Mouse (Mus musculus): ENCODE measurements around the gene Notch1. TPM values are rescaled to one million over a fixed set of nuclear protein-coding genes. Genes with fewer than 3 reads are reported as not detected.

Notch1 gene
- polyA plus RNA-seq, 1 experiment from 2014 or later: 23.9 TPM

DNA sequence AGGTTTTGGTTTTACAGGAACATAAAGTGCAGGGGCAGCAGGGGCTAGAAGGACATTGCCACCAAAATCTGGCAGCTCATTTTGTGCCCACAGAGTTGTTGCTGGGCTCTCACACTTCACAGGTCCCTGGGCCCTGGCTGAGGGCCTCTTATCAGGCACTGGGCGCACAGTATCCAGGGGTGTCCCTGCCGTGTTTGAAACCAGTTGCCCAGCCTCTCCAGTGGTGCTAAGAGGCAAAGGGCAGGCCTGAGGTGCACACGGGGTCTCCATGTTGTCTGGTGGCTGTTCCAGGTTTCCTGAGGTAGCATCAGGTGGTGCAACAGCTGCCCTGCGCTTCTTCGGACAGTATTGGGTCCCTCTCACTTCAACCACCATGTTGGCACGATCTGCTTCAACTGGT is 76.8 kb downstream of the Notch1 start:
- Histone ChIP-seq H3K9me3 (no peaks in the 10 kb centered on the region), H3K4me3 (no peak overlapping the region), H3K4me1 (peaks cover 28% of the 10 kb centered on the region), H3K27me3 (no peaks in the 10 kb centered on the region), H3K36me3 (peaks cover 58% of the 10 kb centered on the region), H3K27ac (no peak overlapping the region), H3K9ac (no peak overlapping the region), H3K4me2 (no peak overlapping the region)
- no peak for ATAC-seq (ENCODE audit: borderline replicate concordance, extremely low read depth, low FRiP score, low TSS enrichment)
- WGBS: 89% methylated on average over 6 of the region's 6 CpGs

GRCm38 (mm10) chr2:26438373-26438772 is 78.1 kb downstream of the Notch1 start:
- Histone ChIP-seq H3K4me2 (no peak overlapping the region), H3K4me3 (no peak overlapping the region), H3K36me3 (peaks cover 71% of the 10 kb centered on the region), H3K27ac (no peak overlapping the region), H3K27me3 (no peaks in the 10 kb centered on the region), H3K9me3 (no peaks in the 10 kb centered on the region), H3K9ac (no peak overlapping the region), H3K4me1 (peaks cover 19% of the 10 kb centered on the region)
- WGBS: 88% methylated on average over 7 of the region's 7 CpGs
- no peak for ATAC-seq (ENCODE audit: borderline replicate concordance, extremely low read depth, low FRiP score, low TSS enrichment)

- Histone ChIP-seq H3K9ac (no peak overlapping the region), H3K27me3 (no peaks in the 10 kb centered on the region), H3K9me3 (no peaks in the 10 kb centered on the region), H3K4me1 (peaks cover 10% of the 10 kb centered on the region; the same call in 1 of the 2 replicates), H3K4me3 (no peak overlapping the region), H3K36me3 (peaks cover 82% of the 10 kb centered on the region), H3K4me2 (no peak overlapping the region), H3K27ac (no peak overlapping the region)
- WGBS: 69% methylated on average over 4 of the region's 4 CpGs
- no peak for ATAC-seq (ENCODE audit: borderline replicate concordance, extremely low read depth, low FRiP score, low TSS enrichment)
Observed at GRCm38 (mm10) chr2:26437221-26437620, 79.2 kb downstream of the Notch1 start.

GRCm38 (mm10) chr2:26434791-26435572 is 81.5 kb downstream of the Notch1 start:
- no peaks in the 10 kb centered on the region for H3K9me3 ChIP-seq
- H3K4me3 ChIP-seq: no peak overlapping the region
- no peak overlapping the region for H3K9ac ChIP-seq
- no peak for ATAC-seq (ENCODE audit: borderline replicate concordance, extremely low read depth, low FRiP score, low TSS enrichment)
- H3K4me1 ChIP-seq: peaks cover 10% of the 10 kb centered on the region; the same call in 1 of the 2 replicates
- no peak overlapping the region for H3K4me2 ChIP-seq
- peaks cover 85% of the 10 kb centered on the region for H3K36me3 ChIP-seq
- no peak overlapping the region for H3K27ac ChIP-seq
- WGBS: 87% methylated on average over 7 of the region's 7 CpGs
- no peaks in the 10 kb centered on the region for H3K27me3 ChIP-seq

DNA sequence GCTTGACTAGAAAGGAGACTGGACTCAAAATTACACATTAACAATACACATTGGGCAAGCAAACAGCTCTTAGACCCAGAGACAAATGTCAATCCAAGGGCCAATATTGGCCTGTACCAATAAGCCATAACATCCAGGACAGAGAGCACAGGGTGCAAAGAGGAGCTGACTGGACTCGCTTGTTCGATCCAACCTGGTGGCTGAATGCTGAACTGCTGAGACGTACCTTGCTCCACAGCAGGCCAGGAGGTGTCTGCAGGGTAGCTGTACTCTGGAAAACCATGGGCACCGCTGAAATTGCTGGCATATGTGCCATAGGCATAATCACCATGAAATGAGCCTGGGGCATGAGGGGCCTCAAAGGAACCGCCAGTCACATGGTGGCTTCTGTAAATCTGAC is 86.6 kb downstream of the Notch1 start:
- Histone ChIP-seq H3K4me2 (no peak overlapping the region), H3K9ac (no peak overlapping the region), H3K4me1 (no peaks in the 10 kb centered on the region), H3K36me3 (peaks cover 96% of the 10 kb centered on the region), H3K4me3 (no peak overlapping the region), H3K27me3 (no peaks in the 10 kb centered on the region), H3K27ac (no peak overlapping the region), H3K9me3 (no peaks in the 10 kb centered on the region)
- ATAC-seq (ENCODE audit: borderline replicate concordance, extremely low read depth, low FRiP score, low TSS enrichment): no peak
- WGBS: 95% methylated on average over 5 of the region's 5 CpGs

DNA sequence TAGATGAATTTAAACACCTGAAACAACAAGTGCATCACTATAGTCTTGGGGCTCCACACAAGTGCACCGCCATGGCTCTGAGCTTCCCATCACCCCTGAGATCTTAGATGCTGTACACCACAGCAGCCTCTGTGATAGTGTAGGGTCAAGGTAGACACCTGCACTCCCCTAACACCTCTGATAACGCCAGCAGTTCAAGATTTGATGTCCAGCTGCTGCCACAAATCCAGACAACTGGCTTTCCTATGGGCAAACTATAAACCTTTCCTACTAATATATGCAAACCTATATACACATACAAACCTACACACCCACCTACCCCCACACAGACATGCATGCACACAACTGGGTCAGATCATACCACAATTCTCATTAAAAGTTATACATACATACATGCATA is 91.9 kb downstream of the Notch1 start:
- H3K4me1 ChIP-seq: no peaks in the 10 kb centered on the region
- no peak for ATAC-seq (ENCODE audit: borderline replicate concordance, extremely low read depth, low FRiP score, low TSS enrichment)
- H3K27me3 ChIP-seq: no peaks in the 10 kb centered on the region
- H3K27ac ChIP-seq: no peak overlapping the region
- H3K9ac ChIP-seq: no peak overlapping the region
- WGBS: 87% methylated on average over 2 of the region's 2 CpGs
- no peak overlapping the region for H3K4me3 ChIP-seq
- no peaks in the 10 kb centered on the region for H3K9me3 ChIP-seq
- peaks cover 96% of the 10 kb centered on the region for H3K36me3 ChIP-seq
- no peak overlapping the region for H3K4me2 ChIP-seq

DNA sequence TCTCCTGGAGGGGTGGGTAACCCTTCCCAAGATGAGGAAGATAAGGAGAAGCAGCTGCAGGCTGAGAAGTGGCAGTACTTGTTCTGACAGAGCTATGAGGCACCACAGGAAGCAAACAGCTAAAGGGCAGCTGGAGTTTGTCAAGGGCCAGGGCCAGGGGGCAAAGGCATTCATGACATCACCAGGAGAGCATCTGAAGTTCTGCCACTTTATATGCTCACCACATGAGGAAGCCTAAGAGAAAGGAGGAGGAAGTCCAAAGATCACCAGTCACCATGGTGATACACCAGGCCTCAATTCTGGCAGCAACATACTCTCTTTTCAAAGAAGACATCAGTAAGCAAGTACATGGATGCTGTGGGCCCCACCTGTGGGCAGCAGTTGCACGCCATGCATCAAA is 93.4 kb downstream of the Notch1 start:
- no peak overlapping the region for H3K4me2 ChIP-seq
- H3K4me3 ChIP-seq: no peak overlapping the region
- H3K9me3 ChIP-seq: no peaks in the 10 kb centered on the region
- no peak overlapping the region for H3K9ac ChIP-seq
- 83% methylated on average over 1 of the region's 1 CpGs for WGBS
- no peaks in the 10 kb centered on the region for H3K4me1 ChIP-seq
- no peak for ATAC-seq (ENCODE audit: borderline replicate concordance, extremely low read depth, low FRiP score, low TSS enrichment)
- H3K36me3 ChIP-seq: peaks cover 93% of the 10 kb centered on the region
- no peak overlapping the region for H3K27ac ChIP-seq
- no peaks in the 10 kb centered on the region for H3K27me3 ChIP-seq

DNA sequence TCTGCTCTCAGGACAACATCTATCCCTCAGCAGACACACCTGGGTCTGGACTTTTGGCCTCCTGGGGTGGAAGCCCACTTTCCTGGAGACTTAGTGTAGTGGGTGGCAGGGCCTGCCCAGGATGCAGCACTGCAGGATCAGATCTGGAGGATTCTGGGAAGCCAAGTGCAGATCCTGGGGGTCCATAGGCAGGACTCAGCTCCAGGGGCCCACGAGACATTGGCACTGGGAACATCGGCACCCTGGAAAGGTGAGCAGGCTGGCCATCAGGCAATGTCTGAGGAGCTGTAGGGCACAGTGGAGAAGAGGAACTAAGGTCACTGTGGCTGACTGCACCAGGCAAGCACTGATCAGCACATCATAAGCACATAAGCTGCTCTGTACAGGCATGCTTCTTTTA is 94.5 kb downstream of the Notch1 start:
- H3K4me1 ChIP-seq: no peaks in the 10 kb centered on the region
- H3K4me3 ChIP-seq: no peak overlapping the region
- no peak overlapping the region for H3K4me2 ChIP-seq
- no peaks in the 10 kb centered on the region for H3K9me3 ChIP-seq
- no peaks in the 10 kb centered on the region for H3K27me3 ChIP-seq
- H3K27ac ChIP-seq: no peak overlapping the region
- no peak for ATAC-seq (ENCODE audit: borderline replicate concordance, extremely low read depth, low FRiP score, low TSS enrichment)
- WGBS: 93% methylated on average over 2 of the region's 2 CpGs
- peaks cover 94% of the 10 kb centered on the region for H3K36me3 ChIP-seq
- H3K9ac ChIP-seq: no peak overlapping the region

- no peak overlapping the region for H3K27ac ChIP-seq
- 78% methylated on average over 1 of the region's 1 CpGs for WGBS
- H3K27me3 ChIP-seq: no peaks in the 10 kb centered on the region
- no peak overlapping the region for H3K9ac ChIP-seq
- no peak overlapping the region for H3K4me3 ChIP-seq
- no peak for ATAC-seq (ENCODE audit: borderline replicate concordance, extremely low read depth, low FRiP score, low TSS enrichment)
- H3K4me1 ChIP-seq: no peaks in the 10 kb centered on the region
- no peak overlapping the region for H3K4me2 ChIP-seq
- H3K36me3 ChIP-seq: peaks cover 94% of the 10 kb centered on the region
- H3K9me3 ChIP-seq: no peaks in the 10 kb centered on the region
Observed at GRCm38 (mm10) chr2:26418120-26418519, 98.3 kb downstream of the Notch1 start.

GRCm38 (mm10) chr2:26417066-26417465 is 99.4 kb downstream of the Notch1 start:
- no peak for ATAC-seq (ENCODE audit: borderline replicate concordance, extremely low read depth, low FRiP score, low TSS enrichment)
- H3K36me3 ChIP-seq: peaks cover 89% of the 10 kb centered on the region
- no peaks in the 10 kb centered on the region for H3K4me1 ChIP-seq

GRCm38 (mm10) chr2:26410931-26411411 is 105.5 kb downstream of the Notch1 start:
- no peak overlapping the region for H3K9ac ChIP-seq
- WGBS: 50% methylated on average over 4 of the region's 5 CpGs
- peaks cover 29% of the 10 kb centered on the region for H3K4me1 ChIP-seq
- H3K4me2 ChIP-seq: no peak overlapping the region
- no peak for ATAC-seq (ENCODE audit: borderline replicate concordance, extremely low read depth, low FRiP score, low TSS enrichment)
- H3K27me3 ChIP-seq: no peaks in the 10 kb centered on the region
- no peak overlapping the region for H3K4me3 ChIP-seq
- H3K9me3 ChIP-seq: no peaks in the 10 kb centered on the region
- H3K36me3 ChIP-seq: peaks cover 55% of the 10 kb centered on the region
- H3K27ac ChIP-seq: 0 out of 2 replicates have a peak overlapping the region, but pooled peaks have one; percentile 5

More at GRCm38 (mm10) chr2:26417066-26417465, 99.4 kb downstream of the Notch1 start:
- no peak overlapping the region for H3K27ac ChIP-seq
- no peak overlapping the region for H3K9ac ChIP-seq
- no peaks in the 10 kb centered on the region for H3K9me3 ChIP-seq
- no peak overlapping the region for H3K4me3 ChIP-seq
- no peak overlapping the region for H3K4me2 ChIP-seq
- H3K27me3 ChIP-seq: no peaks in the 10 kb centered on the region

DNA sequence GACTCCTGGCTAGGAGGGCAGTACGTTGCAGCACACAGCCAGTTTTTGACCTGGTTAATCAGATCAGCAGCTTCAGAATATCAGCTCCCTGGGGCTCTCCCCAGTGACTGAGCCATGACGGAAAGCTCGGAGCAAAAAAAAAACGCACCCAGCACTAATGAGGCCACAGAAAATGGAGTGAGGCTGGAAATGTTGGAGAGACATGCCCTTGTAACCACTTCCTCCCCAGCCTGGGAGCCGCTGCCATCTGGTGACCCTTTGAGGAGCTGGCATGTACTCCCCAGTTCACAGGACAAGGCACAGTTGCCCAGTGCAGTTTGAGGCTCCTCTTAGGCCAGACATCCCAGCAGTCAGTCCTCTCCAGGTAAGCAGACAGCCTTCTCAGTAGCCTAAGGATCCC is 106.4 kb downstream of the Notch1 start:
- H3K4me1 ChIP-seq: peaks cover 31% of the 10 kb centered on the region
- H3K9me3 ChIP-seq: no peaks in the 10 kb centered on the region
- H3K27ac ChIP-seq: no peak overlapping the region
- H3K4me2 ChIP-seq: no peak overlapping the region
- no peaks in the 10 kb centered on the region for H3K27me3 ChIP-seq
- 77% methylated on average over 5 of the region's 5 CpGs for WGBS
- H3K36me3 ChIP-seq: peaks cover 52% of the 10 kb centered on the region
- ATAC-seq (ENCODE audit: borderline replicate concordance, extremely low read depth, low FRiP score, low TSS enrichment): no peak
- H3K9ac ChIP-seq: no peak overlapping the region
- H3K4me3 ChIP-seq: no peak overlapping the region

Data from lung, embryonic 15.5 days (tissue).